In the genomic region with DNA sequence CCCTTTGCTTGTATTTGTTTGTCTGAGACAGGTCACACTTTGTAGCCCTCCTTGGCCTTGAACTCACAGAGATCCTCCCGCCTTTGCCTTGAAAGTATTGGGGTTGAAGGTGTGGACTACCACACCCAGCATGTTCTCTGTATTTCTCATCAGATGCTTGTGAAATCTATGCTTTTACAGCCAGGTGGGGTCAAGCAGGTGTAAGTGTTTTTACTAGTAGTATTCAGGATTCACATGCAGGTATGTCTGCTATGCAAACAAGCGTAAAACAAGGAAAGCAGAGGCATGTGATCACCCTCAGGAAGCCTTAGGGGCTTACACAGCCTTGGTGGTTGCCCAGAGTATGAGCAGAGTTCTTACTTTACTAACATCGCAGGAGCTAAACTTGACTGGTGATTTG, we compare ENCODE assay signal across 23 mouse cellular contexts.
A peak's percentile ranks its signal among the peaks of the same experiment; 100 is the strongest.
DNase-seq lines count a peak whose midpoint lies in the region; ATAC-seq and TF ChIP-seq lines count a peak whose summit lies in the region.
"Had no signal": no experiment of that assay in that cellular context is flagged by ENCODE, and none has a peak within 500 bp of the region (broad histone marks: within the 10 kb centered on the region; RNA-seq: fewer than 3 reads in every experiment).

No protein-coding gene starts in this region.

- H3K9me3 ChIP-seq in ES-E14 (ENCODE audit: control insufficient read depth, insufficient read depth, low read depth, low read length), result no peaks in the 10 kb centered on the region
- no peaks in the 10 kb centered on the region for H3K9me3 ChIP-seq in intestine, embryonic 16.5 days (ENCODE audit: control insufficient read depth, low read length)
- H3K9me3 ChIP-seq in heart, embryonic 10.5 days, result no peaks in the 10 kb centered on the region
- H3K9me3 ChIP-seq: embryonic facial prominence, embryonic 13.5 days; embryonic facial prominence, embryonic 15.5 days; forebrain, embryonic 10.5 days; forebrain, embryonic 12.5 days had no signal

- no peak overlapping the region for H3K4me3 ChIP-seq in ES-E14 (ENCODE audit: insufficient read depth in 1 of 2, low read depth in 1 of 2, low read length in 2 of 2, poor library complexity in 1 of 2, severe bottlenecking in 1 of 2)
- H3K4me3 ChIP-seq in intestine, embryonic 16.5 days (ENCODE audit: low read length), result no peak overlapping the region
- H3K4me3 ChIP-seq in heart, embryonic 10.5 days, result no peak overlapping the region
- H3K4me3 ChIP-seq: embryonic facial prominence, embryonic 13.5 days; embryonic facial prominence, embryonic 15.5 days; erythroblast, embryonic 14.5 days; forebrain, embryonic 10.5 days; forebrain, embryonic 12.5 days had no signal

- H3K9ac ChIP-seq in ES-E14 (ENCODE audit: insufficient read depth, low read depth, low read length, poor library complexity, severe bottlenecking), result no peak overlapping the region
- no peak overlapping the region for H3K9ac ChIP-seq in intestine, embryonic 16.5 days (ENCODE audit: low read depth, low read length)
- H3K9ac ChIP-seq: embryonic facial prominence, embryonic 13.5 days; embryonic facial prominence, embryonic 15.5 days; forebrain, embryonic 12.5 days had no signal

- H3K4me1 ChIP-seq in ES-E14 (ENCODE audit: control insufficient read depth in 2 of 2, insufficient read depth in 2 of 2, low read length in 2 of 2, poor library complexity in 1 of 2), result peaks cover 0 to 2% of the 10 kb centered on the region in 2 experiments; a peak in 1 of 4 replicates
- no peaks in the 10 kb centered on the region; the same call in 1 of the 2 replicates for H3K4me1 ChIP-seq in intestine, embryonic 16.5 days (ENCODE audit: control insufficient read depth, insufficient read depth, low read length)
- H3K4me1 ChIP-seq in heart, embryonic 10.5 days, result no peaks in the 10 kb centered on the region
- H3K4me1 ChIP-seq: embryonic facial prominence, embryonic 13.5 days; embryonic facial prominence, embryonic 15.5 days; forebrain, embryonic 12.5 days had no signal

- in situ Hi-C loops in ES-E14 (cut with MboI; ENCODE audit: low sequenced_read_pairs in 2 of 2, unreplicated experiment in 2 of 2), result no loop called here

- DNase-seq in ES-CJ7 (ENCODE audit: low read depth, low spot score), result peak; percentile 14
- DNase-seq in ES-E14 (ENCODE audit: low read depth, low spot score), result peak; percentile 15
- DNase-seq in ZHBTc4 (ENCODE audit: low read depth, low spot score), result peak; percentile 45
- no peak for DNase-seq in layer of hippocampus, postnatal 25 days (ENCODE audit: extremely low spot score in 1 of 2, low spot score in 1 of 2)
- no peak for DNase-seq in heart, embryonic 10.5 days (ENCODE audit: low spot score)
- no peak for DNase-seq in lung, adult 18-20 months
- DNase-seq: adrenal gland, adult 2 months; adrenal gland, postnatal 10 days; adrenal gland, postnatal 25 days; cerebellum, adult 11 months; cerebellum, adult 18-20 months; cerebellum, adult 8-10 months; cerebellum, adult 9-11 months; cerebellum, postnatal 14 days; cerebellum, postnatal 36 days; embryo, embryonic 11 days had no signal

- no peak overlapping the region for H3K27ac ChIP-seq in ES-E14 (ENCODE audit: insufficient read depth, low read depth, low read length, poor library complexity, severe bottlenecking)
- H3K27ac ChIP-seq in intestine, embryonic 16.5 days (ENCODE audit: low read length), result no peak overlapping the region
- H3K27ac ChIP-seq in heart, embryonic 10.5 days, result no peak overlapping the region
- H3K27ac ChIP-seq: embryonic facial prominence, embryonic 13.5 days; embryonic facial prominence, embryonic 15.5 days; forebrain, embryonic 10.5 days; forebrain, embryonic 12.5 days had no signal

- H3K27me3 ChIP-seq in intestine, embryonic 16.5 days (replicated peaks; ENCODE audit: control insufficient read depth, insufficient read depth, low read length), result no peaks in the 10 kb centered on the region
- H3K27me3 ChIP-seq in heart, embryonic 10.5 days (ENCODE audit: insufficient read depth, poor library complexity, severe bottlenecking), result no peaks in the 10 kb centered on the region
- H3K27me3 ChIP-seq: embryonic facial prominence, embryonic 13.5 days; embryonic facial prominence, embryonic 15.5 days; forebrain, embryonic 12.5 days had no signal

- no peaks in the 10 kb centered on the region for H3K36me3 ChIP-seq in ES-E14 (ENCODE audit: control insufficient read depth, insufficient read depth, low read length, poor library complexity, severe bottlenecking)
- no peaks in the 10 kb centered on the region for H3K36me3 ChIP-seq in intestine, embryonic 16.5 days (ENCODE audit: control insufficient read depth, insufficient read depth, low read length)
- no peaks in the 10 kb centered on the region for H3K36me3 ChIP-seq in heart, embryonic 10.5 days
- H3K36me3 ChIP-seq: embryonic facial prominence, embryonic 13.5 days; embryonic facial prominence, embryonic 15.5 days; forebrain, embryonic 10.5 days; forebrain, embryonic 12.5 days had no signal

- WGBS in intestine, embryonic 16.5 days, result 72% methylated on average over 3 of the region's 3 CpGs
- WGBS in heart, embryonic 10.5 days, result 78% methylated on average over 3 of the region's 3 CpGs

- H3K4me2 ChIP-seq in intestine, embryonic 16.5 days (ENCODE audit: low read depth, low read length), result no peak overlapping the region
- H3K4me2 ChIP-seq: embryonic facial prominence, embryonic 13.5 days; embryonic facial prominence, embryonic 15.5 days; forebrain, embryonic 12.5 days had no signal

- ATAC-seq in intestine, embryonic 16.5 days, result peak; percentile 80
- no peak for ATAC-seq in granulocyte monocyte progenitor cell, adult 5-6 weeks (replicated peaks; ENCODE audit: poor library complexity, severe bottlenecking)

TF ChIP-seq in ES-E14, 5 proteins besides CTCF, POLR2A, EP300 and RAD21:
- TF ChIP-seq HCFC1 (IDR thresholded peaks at IDR 0.05; ENCODE audit: borderline replicate concordance, insufficient read depth, low read length) (no peak), ZNF384 (IDR thresholded peaks at IDR 0.05; ENCODE audit: low read depth, low read length) (no peak), MAFK (IDR thresholded peaks at IDR 0.05; ENCODE audit: insufficient read depth, low read depth, low read length) (no peak), ZC3H11A (IDR thresholded peaks at IDR 0.05; ENCODE audit: borderline replicate concordance, low read depth, low read length) (no peak), CHD2 (IDR thresholded peaks at IDR 0.05; ENCODE audit: low read depth, low read length) (no peak)
TF ChIP-seq in ES-E14: peak in this region for 0.

Comparison
In these comparisons a context has a peak if more than half of its experiments do, and no peak if none do; other contexts are left out.
1. DNase-seq: peak in ES-CJ7 (single experiment), ES-E14 (single experiment) and ZHBTc4 (single experiment); none in layer of hippocampus, postnatal 25 days (0 of 2), heart, embryonic 10.5 days (single experiment) and lung, adult 18-20 months (0 of 2).